Mouse (Mus musculus) midbrain, embryonic 15.5 days (tissue): ENCODE measurements around the gene Sh3gl1. TPM values are rescaled to one million over a fixed set of nuclear protein-coding genes. Genes with fewer than 3 reads are reported as not detected.
A peak's percentile ranks its signal among the peaks of the same experiment; 100 is the strongest.

Source experiments
- ATAC-seq: fragments of 200-750 bp; cut with Nextera tagmentation; replicated peaks from 2 replicates; pipeline ENCODE4 v1.8.0; 2017; ENCODE audit warnings: moderate TSS enrichment
- H3K27ac ChIP-seq: fragments of 300-500 bp; sonication (generic); 2 replicates; pipeline ENCODE4 v1.5.1; 2015; ENCODE audit warnings: mild to moderate bottlenecking, inconsistent platforms
- H3K27me3 ChIP-seq: fragments of 300-500 bp; sonication (generic); replicated peaks from 2 replicates; pipeline ENCODE4 v1.6.1; 2015; ENCODE audit warnings: inconsistent platforms
- H3K36me3 ChIP-seq: fragments of 300-500 bp; sonication (generic); replicated peaks from 2 replicates; pipeline ENCODE4 v1.6.1; 2015; ENCODE audit warnings: inconsistent platforms
- H3K4me1 ChIP-seq: fragments of 300-500 bp; sonication (generic); 2 replicates; pipeline ENCODE4 v1.6.1; 2015; ENCODE audit warnings: inconsistent platforms
- H3K4me2 ChIP-seq: fragments of 300-500 bp; sonication (generic); 2 replicates; pipeline ENCODE4 v1.6.1; 2015; ENCODE audit warnings: inconsistent platforms, mild to moderate bottlenecking, moderate library complexity
- H3K4me3 ChIP-seq: fragments of 300-500 bp; sonication (generic); 2 replicates; pipeline ENCODE4 v1.5.1; 2015; ENCODE audit warnings: mild to moderate bottlenecking, inconsistent platforms
- H3K9ac ChIP-seq: fragments of 300-500 bp; sonication (generic); 2 replicates; pipeline ENCODE4 v1.6.1; 2015; ENCODE audit warnings: mild to moderate bottlenecking, inconsistent platforms
- H3K9me3 ChIP-seq: fragments of 300-500 bp; sonication (generic); 2 replicates; pipeline ENCODE4 v1.6.1; 2016; ENCODE audit warnings: inconsistent platforms
- WGBS: fragments of 180-500 bp; shearing (Covaris S2); methylation state at CpG from one replicate; pipeline ENCODE4 v1.1.7; 2015; ENCODE audit warnings: mixed read lengths; 5-methylcytosine and 5-hydroxymethylcytosine counted together
- polyA plus RNA-seq: library from polyadenylated mRNA; unstranded; fragments of >200 nt; fragmentation: Nextera tagmentation; extraction: Ambion mirVana; gene quantifications from 2 replicates; pipeline ENCODE4 v1.2.1, GENCODE M21; 2015

Gene Sh3gl1
- polyA plus RNA-seq, 1 experiment from 2014 or later: 117 TPM

DNA sequence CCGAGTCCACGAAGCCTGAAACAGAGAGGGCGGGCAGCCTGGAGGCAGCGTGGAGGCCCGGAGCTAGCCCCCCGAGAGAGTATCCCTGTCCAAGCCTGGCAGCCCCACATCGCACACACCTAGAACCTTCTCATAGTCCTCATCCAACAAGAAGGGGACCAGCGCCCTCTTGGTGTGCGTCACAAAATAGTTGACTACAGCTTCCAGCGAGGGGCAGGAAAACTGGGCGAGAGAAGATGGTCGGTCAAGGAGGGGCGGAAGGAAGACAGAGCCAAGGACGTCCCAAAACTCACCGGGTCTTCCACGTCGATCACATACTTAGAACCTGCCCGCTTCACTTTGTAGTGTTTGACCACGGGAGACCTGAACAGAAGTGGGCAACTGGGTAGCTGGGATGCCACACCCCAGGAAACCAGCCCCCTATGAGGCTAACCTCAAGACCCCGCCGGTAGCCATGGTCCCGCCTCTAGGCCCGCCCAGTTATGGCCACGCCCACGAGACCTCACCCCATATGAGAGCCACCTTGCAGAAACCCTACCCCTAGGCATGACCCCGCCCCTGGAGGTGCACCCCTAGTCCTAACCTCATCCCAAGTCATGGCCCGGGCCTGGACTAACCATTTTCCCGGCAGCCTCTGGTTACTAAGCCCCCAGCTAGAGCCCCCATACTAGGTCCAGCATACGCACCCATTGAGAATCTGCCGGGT is 36.5 kb downstream of the Sh3gl1 start:
- 10% methylated on average over 30 of the region's 30 CpGs for WGBS
- no peaks in the 10 kb centered on the region for H3K9me3 ChIP-seq
- H3K4me1 ChIP-seq: no peaks in the 10 kb centered on the region
- H3K4me2 ChIP-seq: no peak overlapping the region
- H3K27ac ChIP-seq: no peak overlapping the region
- peaks cover 14% of the 10 kb centered on the region; the same call in 1 of the 2 replicates for H3K27me3 ChIP-seq
- H3K9ac ChIP-seq: no peak overlapping the region
- H3K4me3 ChIP-seq: no peak overlapping the region
- peak; percentile 10; the same call in 1 of the 2 replicates for ATAC-seq
- no peaks in the 10 kb centered on the region; the same call in 1 of the 2 replicates for H3K36me3 ChIP-seq

DNA sequence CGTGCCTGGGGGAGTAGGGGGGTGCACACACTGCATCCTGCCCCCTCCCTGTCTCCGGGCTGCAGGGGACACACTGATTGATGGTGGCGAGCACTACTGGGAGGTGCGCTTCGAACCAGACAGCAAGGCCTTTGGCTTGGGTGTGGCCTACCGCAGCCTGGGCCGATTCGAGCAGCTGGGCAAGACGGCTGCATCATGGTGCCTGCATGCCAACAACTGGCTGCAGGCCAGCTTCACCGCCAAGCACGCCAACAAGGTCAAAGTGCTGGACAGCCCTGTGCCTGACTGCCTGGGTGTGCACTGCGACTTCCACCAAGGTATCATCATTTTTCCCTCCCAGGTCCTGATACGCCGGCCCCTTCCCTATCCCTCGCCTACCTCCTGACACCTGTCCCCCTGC is 40.4 kb downstream of the Sh3gl1 start:
- H3K27ac ChIP-seq: no peak overlapping the region
- peaks cover 11% of the 10 kb centered on the region; the same call in 1 of the 2 replicates for H3K27me3 ChIP-seq
- H3K4me3 ChIP-seq: no peak overlapping the region
- H3K9me3 ChIP-seq: no peaks in the 10 kb centered on the region
- H3K9ac ChIP-seq: no peak overlapping the region
- H3K4me2 ChIP-seq: no peak overlapping the region
- peaks cover 23% of the 10 kb centered on the region for H3K36me3 ChIP-seq
- 86% methylated on average over 15 of the region's 15 CpGs for WGBS
- ATAC-seq: no peak
- H3K4me1 ChIP-seq: no peaks in the 10 kb centered on the region

DNA sequence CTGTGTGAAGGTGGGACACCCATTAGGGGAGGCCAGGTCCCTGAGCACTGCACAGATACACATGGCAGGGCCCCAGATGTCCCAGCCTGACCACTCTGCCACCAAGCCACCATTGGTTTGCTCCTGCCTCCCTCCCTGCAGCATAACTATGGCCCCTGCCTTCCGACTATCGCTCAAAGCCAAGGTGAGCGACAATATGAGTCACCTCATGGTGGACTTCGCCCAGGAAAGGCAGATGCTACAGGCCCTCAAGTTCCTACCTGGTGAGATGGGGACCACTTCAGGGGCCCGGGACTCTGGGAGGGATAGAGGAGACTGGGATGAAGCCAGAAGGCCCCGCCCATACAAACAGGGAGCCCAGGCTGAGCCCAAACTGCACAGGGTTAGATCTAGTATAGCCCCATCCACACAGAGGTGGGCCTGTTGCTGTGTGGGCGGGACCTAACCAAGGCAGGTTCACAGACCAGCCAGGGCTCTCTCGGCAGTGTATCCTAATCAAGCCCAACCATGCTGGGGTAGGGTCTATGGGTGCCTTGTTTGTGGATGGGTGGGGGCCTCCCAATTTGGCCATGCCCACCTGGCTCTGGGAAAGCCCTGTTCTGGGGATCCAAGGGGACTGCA is 46.0 kb downstream of the Sh3gl1 start:
- no peak overlapping the region for H3K4me3 ChIP-seq
- 90% methylated on average over 8 of the region's 8 CpGs for WGBS
- H3K4me2 ChIP-seq: no peak overlapping the region
- H3K27ac ChIP-seq: no peak overlapping the region
- H3K9ac ChIP-seq: no peak overlapping the region
- H3K27me3 ChIP-seq: no peaks in the 10 kb centered on the region
- H3K4me1 ChIP-seq: peaks cover 16% of the 10 kb centered on the region
- ATAC-seq: no peak
- H3K36me3 ChIP-seq: peaks cover 25% of the 10 kb centered on the region
- H3K9me3 ChIP-seq: no peaks in the 10 kb centered on the region

DNA sequence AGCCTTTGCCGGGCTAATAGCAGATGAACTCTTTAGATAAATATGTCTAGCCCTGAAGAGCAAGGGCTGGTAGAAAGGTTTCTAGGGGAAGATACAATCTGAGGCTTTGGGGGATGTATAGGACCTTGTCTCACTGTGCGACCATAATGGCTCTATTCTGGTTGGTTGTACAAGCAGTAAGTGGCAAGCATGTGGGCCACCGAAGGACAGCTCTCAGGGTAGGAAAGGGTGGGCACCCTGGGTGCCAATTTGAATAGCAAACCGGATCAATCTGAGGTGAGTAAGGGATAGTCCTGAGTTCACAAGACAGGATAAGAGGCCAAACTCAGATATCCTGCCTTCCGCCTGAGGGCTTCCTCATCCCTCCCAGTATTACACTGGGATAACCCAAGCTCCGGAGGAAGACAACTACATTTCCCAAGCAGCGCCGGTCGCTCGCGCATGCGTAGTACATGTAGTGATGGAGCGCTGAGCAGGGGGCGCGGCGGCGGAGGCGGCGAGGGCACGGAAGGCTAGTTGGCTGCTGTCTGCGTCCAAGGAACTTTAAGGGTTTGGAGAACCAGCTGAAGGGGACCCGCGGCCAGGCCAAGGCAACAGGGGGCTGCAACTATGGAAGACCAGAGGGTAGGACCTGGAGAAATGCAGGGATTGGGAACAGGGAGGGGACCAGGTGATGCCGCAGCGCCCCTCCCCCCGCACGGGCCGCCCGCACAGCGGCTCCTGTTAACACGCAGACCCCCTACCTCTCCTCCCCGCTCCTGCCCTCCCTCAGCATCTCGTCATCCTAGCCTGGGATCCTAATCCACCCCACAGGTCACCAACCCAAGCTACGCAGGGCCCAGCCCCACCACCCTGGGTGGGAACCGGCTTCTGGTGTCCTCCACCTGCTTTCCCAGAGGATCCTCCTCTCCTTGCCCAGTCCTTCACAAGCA is 50.1 kb downstream of the Sh3gl1 start, which contains the start of gene Fsd1:
TSS of gene Fsd1 (plus strand) at position 480 of the 932 bp plus-strand sequence.
- H3K9ac ChIP-seq: peak within 1 kb of the TSS; percentile 89
- peak; percentile 87 for ATAC-seq
- 9% methylated on average over 34 of the region's 35 CpGs for WGBS

DNA sequence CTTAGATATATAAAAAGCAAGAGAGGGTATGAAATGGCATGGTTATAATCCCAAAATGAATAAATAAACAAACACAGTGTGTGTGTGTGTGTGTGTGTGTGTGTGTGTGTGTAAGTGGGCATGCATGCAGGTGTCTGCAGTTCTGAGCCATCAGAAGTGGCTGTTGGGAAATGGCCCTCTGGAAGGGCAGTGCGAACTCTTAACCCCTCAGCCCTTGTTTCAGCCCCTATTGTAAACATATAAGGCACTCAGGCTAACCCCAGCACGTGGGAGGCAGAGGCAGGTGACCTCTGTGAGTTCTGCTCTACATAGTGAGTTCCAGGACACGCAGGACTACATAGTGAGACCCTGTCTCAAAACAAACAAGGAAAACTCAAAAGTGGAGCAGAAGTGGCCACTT is 59.1 kb downstream of the Sh3gl1 start:
- H3K27ac ChIP-seq: peak overlapping the region; percentile 68; the same call in 1 of the 2 replicates
- ATAC-seq: 0 out of 2 replicates have a peak, but pooled peaks have one; percentile 0
- no peak overlapping the region for H3K4me3 ChIP-seq
- H3K9ac ChIP-seq: no peak overlapping the region
- H3K27me3 ChIP-seq: no peaks in the 10 kb centered on the region
- no peak overlapping the region for H3K4me2 ChIP-seq
- peaks cover 5% of the 10 kb centered on the region; the same call in 1 of the 2 replicates for H3K36me3 ChIP-seq
- peaks cover 18% of the 10 kb centered on the region for H3K4me1 ChIP-seq
- 64% methylated on average over 3 of the region's 3 CpGs for WGBS
- no peaks in the 10 kb centered on the region for H3K9me3 ChIP-seq

More for the DNA sequence above, 50.1 kb downstream of the Sh3gl1 start, which contains the start of gene Fsd1:
- Histone ChIP-seq H3K4me3 (peak within 1 kb of the TSS; percentile 91), H3K27ac (peak within 1 kb of the TSS; percentile 81), H3K36me3 (peaks cover 5% of the 10 kb centered on the region; the same call in 1 of the 2 replicates), H3K27me3 (no peaks in the 10 kb centered on the region), H3K4me1 (peaks cover 16% of the 10 kb centered on the region), H3K9me3 (no peaks in the 10 kb centered on the region), H3K4me2 (peak within 1 kb of the TSS; percentile 86)

DNA sequence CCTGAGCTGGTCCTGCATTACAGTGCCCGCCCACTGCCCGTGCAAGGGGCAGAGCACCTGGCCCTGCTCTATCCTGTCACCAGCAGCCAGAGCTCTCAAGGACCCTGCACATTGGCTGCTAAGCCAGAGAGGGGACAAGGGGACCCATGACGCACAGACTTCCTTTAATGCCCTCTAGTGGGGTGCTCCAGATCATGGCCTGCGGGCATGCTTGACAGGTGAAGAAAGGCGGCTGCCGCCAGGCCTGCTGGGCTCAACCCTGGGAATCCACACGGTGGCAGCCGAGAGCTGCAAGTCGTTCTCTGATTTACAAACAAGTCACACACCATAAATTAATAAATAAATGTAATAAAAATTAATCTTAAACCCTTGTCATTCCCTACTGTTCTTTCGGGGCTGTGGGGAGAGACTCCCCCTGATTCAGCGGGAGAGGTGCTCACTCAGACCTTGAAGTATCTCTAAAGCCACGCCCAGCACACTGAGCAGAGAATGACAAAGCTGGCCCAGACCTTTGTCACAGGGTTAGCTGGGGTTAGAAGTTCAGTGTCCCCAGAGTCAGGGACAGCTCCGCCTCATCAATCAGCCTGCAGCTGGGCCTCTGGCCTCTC is 60.1 kb downstream of the Sh3gl1 start:
- no peak overlapping the region; the same call in 1 of the 2 replicates for H3K4me2 ChIP-seq
- H3K27ac ChIP-seq: peak overlapping the region; percentile 68
- H3K4me3 ChIP-seq: no peak overlapping the region
- no peaks in the 10 kb centered on the region for H3K27me3 ChIP-seq
- H3K4me1 ChIP-seq: peaks cover 27% of the 10 kb centered on the region
- WGBS: 18% methylated on average over 13 of the region's 13 CpGs
- no peaks in the 10 kb centered on the region for H3K9me3 ChIP-seq
- peaks cover 5% of the 10 kb centered on the region; the same call in 1 of the 2 replicates for H3K36me3 ChIP-seq
- peak; percentile 73 for ATAC-seq
- no peak overlapping the region for H3K9ac ChIP-seq

DNA sequence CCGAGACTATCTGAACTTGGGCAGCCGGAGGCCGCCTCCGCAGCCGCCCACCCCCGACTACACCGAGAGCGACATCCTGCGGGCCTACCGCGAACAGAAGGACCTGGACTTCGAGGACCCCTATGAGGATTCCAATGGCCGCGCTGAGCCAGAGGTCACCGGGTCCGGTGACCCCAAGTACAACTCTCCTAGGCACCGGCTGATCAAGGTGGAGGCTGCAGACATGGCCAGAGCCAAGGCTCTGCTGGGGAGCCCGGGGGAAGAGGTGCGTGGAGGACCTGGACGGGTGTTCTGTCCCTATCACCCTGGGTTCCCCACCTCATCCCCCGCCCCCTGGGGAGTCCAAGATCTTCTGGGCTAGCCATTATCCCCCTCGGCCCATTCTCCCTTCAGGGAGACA is 65.0 kb downstream of the Sh3gl1 start:
- Histone ChIP-seq H3K4me1 (peaks cover 53% of the 10 kb centered on the region), H3K9ac (peak overlapping the region; percentile 81), H3K9me3 (no peaks in the 10 kb centered on the region), H3K4me3 (peak overlapping the region; percentile 76), H3K36me3 (peaks cover 5% of the 10 kb centered on the region; the same call in 1 of the 2 replicates), H3K27me3 (no peaks in the 10 kb centered on the region), H3K4me2 (peak overlapping the region; percentile 65), H3K27ac (peak overlapping the region; percentile 89; the same call in 1 of the 2 replicates)
- ATAC-seq: no peak
- 19% methylated on average over 22 of the region's 22 CpGs for WGBS

DNA sequence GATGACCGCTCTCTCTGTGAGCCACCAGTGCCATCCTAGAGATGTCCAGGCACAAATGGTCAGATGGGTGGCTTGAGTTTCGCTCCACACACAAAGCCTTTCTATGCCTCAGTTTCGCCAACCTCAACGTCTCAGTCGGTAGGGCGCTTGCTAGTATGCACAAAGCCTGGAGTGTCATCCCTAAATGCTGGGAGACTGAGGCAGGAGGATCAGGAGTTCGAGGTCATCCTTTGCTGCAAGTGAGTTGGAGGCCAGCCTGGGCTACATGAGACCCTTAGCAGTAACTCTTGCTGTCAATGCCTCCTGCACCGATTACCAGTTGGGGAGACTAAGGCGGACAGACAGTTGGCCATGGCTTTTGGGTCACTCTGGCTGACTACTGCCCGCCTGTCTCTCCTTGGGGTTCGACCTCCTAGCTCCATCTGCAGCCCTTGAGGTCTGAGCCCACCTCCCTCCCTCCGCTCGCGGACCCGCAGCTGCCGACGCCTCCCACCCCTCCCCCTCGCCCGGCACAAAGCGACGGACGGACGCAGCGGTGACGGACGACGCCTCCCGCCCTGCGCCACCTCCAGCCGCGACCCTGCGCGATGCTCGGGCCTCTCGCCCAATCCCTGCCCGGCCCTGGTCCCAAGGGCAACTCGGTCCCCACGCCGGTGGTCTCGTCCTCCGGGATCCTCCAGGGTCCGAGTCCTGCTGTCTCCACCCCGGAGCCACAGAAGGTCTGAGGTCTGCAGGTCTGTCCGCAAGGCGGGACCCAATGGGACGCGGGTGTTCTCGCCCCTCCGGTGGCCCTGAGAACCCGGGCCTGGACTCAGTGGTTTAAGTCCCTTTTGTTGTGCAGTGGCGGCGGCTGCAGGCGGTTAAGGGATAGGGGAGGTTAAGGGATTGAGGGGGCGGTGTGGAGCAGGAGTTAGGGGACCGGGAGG is 66.2 kb downstream of the Sh3gl1 start, which contains the start of gene Shd:
TSS of gene Shd (plus strand) at position 502 of the 926 bp plus-strand sequence.
- Histone ChIP-seq H3K27me3 (no peaks in the 10 kb centered on the region), H3K9me3 (no peaks in the 10 kb centered on the region), H3K4me2 (peak within 1 kb of the TSS; percentile 65), H3K4me3 (peak within 1 kb of the TSS; percentile 76), H3K36me3 (peaks cover 5% of the 10 kb centered on the region; the same call in 1 of the 2 replicates), H3K4me1 (peaks cover 47% of the 10 kb centered on the region), H3K27ac (peak within 1 kb of the TSS; percentile 89), H3K9ac (peak within 1 kb of the TSS; percentile 81)
- ATAC-seq: peak; percentile 61
- WGBS: 6% methylated on average over 55 of the region's 55 CpGs

DNA sequence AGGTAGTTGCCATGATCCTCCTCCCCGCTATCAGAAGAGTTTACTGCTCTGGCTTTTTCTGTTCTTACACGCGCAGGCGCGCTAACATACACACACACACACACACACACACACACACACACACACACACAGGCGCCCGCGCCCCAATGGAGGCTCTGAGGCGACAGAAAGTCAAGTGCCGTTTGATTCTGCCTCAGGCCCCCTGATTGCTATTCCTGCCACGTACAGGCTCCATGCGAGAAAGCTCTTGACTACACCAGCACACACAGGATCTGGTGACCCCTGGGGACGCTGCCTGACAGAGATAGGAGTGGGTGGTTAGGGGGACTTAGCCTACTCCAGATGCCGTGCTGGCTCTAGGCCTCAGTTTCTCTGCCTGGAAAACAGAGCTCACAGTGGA is 66.9 kb downstream of the Sh3gl1 start:
- H3K9me3 ChIP-seq: no peaks in the 10 kb centered on the region
- peak overlapping the region; percentile 65 for H3K4me2 ChIP-seq
- H3K27ac ChIP-seq: peak overlapping the region; percentile 89
- H3K4me1 ChIP-seq: peaks cover 47% of the 10 kb centered on the region
- peak overlapping the region; percentile 76 for H3K4me3 ChIP-seq
- ATAC-seq: peak; percentile 70
- H3K27me3 ChIP-seq: no peaks in the 10 kb centered on the region
- H3K9ac ChIP-seq: peak overlapping the region; percentile 81; the same call in 1 of the 2 replicates
- WGBS: 11% methylated on average over 14 of the region's 14 CpGs
- peaks cover 2% of the 10 kb centered on the region; the same call in 1 of the 2 replicates for H3K36me3 ChIP-seq

DNA sequence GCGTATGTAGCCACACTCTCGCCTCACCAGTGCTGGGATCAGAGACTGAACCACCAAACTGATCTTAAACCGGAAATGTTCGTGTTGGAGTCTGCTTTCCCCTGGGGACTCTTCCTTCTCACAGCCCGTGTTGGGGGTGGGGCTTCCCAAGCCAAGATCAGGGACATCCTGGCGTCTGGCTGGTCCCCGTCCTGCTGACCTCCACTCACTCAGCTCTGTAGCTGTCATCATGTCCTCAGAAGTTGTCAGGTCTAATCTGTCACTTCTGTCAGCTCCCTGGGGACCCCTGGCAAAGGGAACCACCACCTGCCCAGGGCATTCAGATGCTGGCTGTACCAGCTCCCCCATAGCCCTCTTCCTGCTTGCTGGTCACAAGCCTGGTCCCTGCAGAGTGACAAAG is 68.2 kb downstream of the Sh3gl1 start:
- ATAC-seq: no peak
- H3K4me1 ChIP-seq: peaks cover 47% of the 10 kb centered on the region

More for the DNA sequence above, 68.2 kb downstream of the Sh3gl1 start:
- WGBS: 43% methylated on average over 7 of the region's 7 CpGs
- Histone ChIP-seq H3K4me2 (no peak overlapping the region), H3K4me3 (no peak overlapping the region), H3K27ac (peak overlapping the region; percentile 89), H3K36me3 (no peaks in the 10 kb centered on the region; the same call in 1 of the 2 replicates), H3K9ac (no peak overlapping the region), H3K27me3 (no peaks in the 10 kb centered on the region), H3K9me3 (no peaks in the 10 kb centered on the region)
